Mouse (Mus musculus): ENCODE data around the gene Aldh4a1. TPM values are rescaled to one million over a fixed set of nuclear protein-coding genes. Genes with fewer than 3 reads are reported as not detected.

The Aldh4a1 gene
- 50.2 TPM for polyA plus RNA-seq (2014; fragmentation: Illumina TruSeq; extraction: RNeasy Lipid Tissue Mini Kit (QIAGEN cat#74804); ENCODE audit: low read depth, low replicate concordance)

GRCm38 (mm10) chr4:139622373-139623282 lies at the start of gene Aldh4a1:
Gene Aldh4a1, plus strand, starts transcription at chr4:139622866.

GRCm38 (mm10) chr4:139602357-139603244 lies 20.1 kb upstream of the Aldh4a1 start, which contains the start of gene Gm21969:
Gene Gm21969, plus strand, starts transcription at chr4:139603186.

GRCm38 (mm10) chr4:139653238-139653637 lies 30.6 kb downstream of the Aldh4a1 start, which contains the start of gene Tas1r2:
Gene Tas1r2, plus strand, starts transcription at chr4:139653538.

Other genes with a start within 250 kb of the Aldh4a1 start
- 2.8 TPM for gene Iffo2, start 92.3 kb upstream of the Aldh4a1 start, polyA plus RNA-seq (2014; fragmentation: Illumina TruSeq; extraction: RNeasy Lipid Tissue Mini Kit (QIAGEN cat#74804); ENCODE audit: low read depth, low replicate concordance)
- not detected for gene Gm21969, start 19.7 kb upstream of the Aldh4a1 start, polyA plus RNA-seq (2014; fragmentation: Illumina TruSeq; extraction: RNeasy Lipid Tissue Mini Kit (QIAGEN cat#74804); ENCODE audit: low read depth, low replicate concordance)
- not detected for gene Tas1r2, start 30.7 kb downstream of the Aldh4a1 start, polyA plus RNA-seq (2014; fragmentation: Illumina TruSeq; extraction: RNeasy Lipid Tissue Mini Kit (QIAGEN cat#74804); ENCODE audit: low read depth, low replicate concordance)
- not detected for gene Pax7, start 210.7 kb downstream of the Aldh4a1 start, polyA plus RNA-seq (2014; fragmentation: Illumina TruSeq; extraction: RNeasy Lipid Tissue Mini Kit (QIAGEN cat#74804); ENCODE audit: low read depth, low replicate concordance)